Mouse (Mus musculus): Measurements from ENCODE around the gene Olfr1537.

Olfr1537 gene

DNA sequence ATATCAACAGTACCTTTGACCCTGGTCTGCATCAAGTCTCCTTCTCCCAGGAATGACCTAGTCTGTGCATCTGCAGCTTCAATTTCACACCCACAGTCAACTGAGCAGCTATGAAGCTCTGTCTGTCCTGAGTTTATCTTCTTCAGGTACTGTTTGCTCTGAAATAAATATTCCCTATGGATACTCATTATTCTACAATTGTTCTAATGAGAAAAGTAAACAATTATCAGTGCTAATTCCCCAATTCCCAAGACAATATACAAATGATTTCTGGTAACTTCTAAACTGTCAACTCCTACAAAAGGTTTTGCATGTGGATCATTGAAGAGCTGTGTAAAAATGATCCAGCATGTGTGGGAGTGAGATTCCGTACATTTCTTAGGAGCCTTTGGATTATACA, at the start of gene Olfr1537:
TSS of gene Olfr1537 (minus strand) at position 101 of the 400 bp plus-strand sequence.
- no peak for DNase-seq

- DNase-seq, result no peak
Measured at GRCm38 (mm10) chr9:39287136-39287535, 37.3 kb upstream of the Olfr1537 start.

GRCm38 (mm10) chr9:39276718-39277117, 26.9 kb upstream of the Olfr1537 start, which contains the start of gene Olfr945:
Gene Olfr945, minus strand, starts transcription at chr9:39276818.
- DNase-seq, result no peak

- no peak for DNase-seq
Measured at GRCm38 (mm10) chr9:39201620-39202019, 48.2 kb downstream of the Olfr1537 start, which contains the start of gene Olfr944. Gene Olfr944, plus strand, starts transcription at chr9:39201920.
